Comparison of ENCODE assay signal across 18 mouse cellular contexts in genomic region chrX:143046293-143046692, GRCm38 (mm10). TPM values are rescaled to one million over a fixed set of nuclear protein-coding genes. Genes with fewer than 3 reads are reported as not detected.
A peak's percentile ranks its signal among the peaks of the same experiment; 100 is the strongest.
DNase-seq lines count a peak whose midpoint lies in the region; ATAC-seq lines count a peak whose summit lies in the region.
"Had no signal": no experiment of that assay in that cellular context is flagged by ENCODE, and none has a peak within 500 bp of the region (broad histone marks: within the 10 kb centered on the region; RNA-seq: fewer than 3 reads in every experiment).

No protein-coding gene starts in this region.

- no peaks in the 10 kb centered on the region for H3K27me3 ChIP-seq in lung, embryonic 16.5 days (ENCODE audit: control insufficient read depth, insufficient read depth, low read depth, low read length)
- H3K27me3 ChIP-seq in embryonic facial prominence, embryonic 15.5 days: no peaks in the 10 kb centered on the region; the same call in 1 of the 2 replicates
- H3K27me3 ChIP-seq in forebrain, embryonic 13.5 days: no peaks in the 10 kb centered on the region
- H3K27me3 ChIP-seq: forebrain, embryonic 15.5 days; heart, embryonic 15.5 days; Patski had no signal

- no peak overlapping the region for H3K9ac ChIP-seq in lung, embryonic 16.5 days (ENCODE audit: low read length)
- no peak overlapping the region for H3K9ac ChIP-seq in embryonic facial prominence, embryonic 15.5 days
- no peak overlapping the region for H3K9ac ChIP-seq in forebrain, embryonic 13.5 days
- H3K9ac ChIP-seq: embryonic facial prominence, embryonic 12.5 days; forebrain, embryonic 15.5 days; heart, embryonic 15.5 days had no signal

- 71% methylated on average over 8 of the region's 8 CpGs for WGBS in lung, embryonic 16.5 days
- 55% methylated on average over 8 of the region's 8 CpGs for WGBS in embryonic facial prominence, embryonic 15.5 days
- WGBS in forebrain, embryonic 13.5 days: 71% methylated on average over 8 of the region's 8 CpGs

- H3K9me3 ChIP-seq in lung, embryonic 16.5 days (ENCODE audit: control insufficient read depth, low read length): peaks cover 3% of the 10 kb centered on the region; the same call in 1 of the 2 replicates
- H3K9me3 ChIP-seq in embryonic facial prominence, embryonic 15.5 days (replicated peaks): no peaks in the 10 kb centered on the region
- H3K9me3 ChIP-seq in forebrain, embryonic 13.5 days (replicated peaks): no peaks in the 10 kb centered on the region
- H3K9me3 ChIP-seq: embryonic facial prominence, embryonic 12.5 days; forebrain, embryonic 15.5 days; heart, embryonic 15.5 days; midbrain, embryonic 10.5 days had no signal

- H3K27ac ChIP-seq in lung, embryonic 16.5 days (ENCODE audit: low read length): no peak overlapping the region
- no peak overlapping the region for H3K27ac ChIP-seq in embryonic facial prominence, embryonic 15.5 days (replicated peaks)
- H3K27ac ChIP-seq in forebrain, embryonic 13.5 days: no peak overlapping the region
- H3K27ac ChIP-seq: embryonic facial prominence, embryonic 12.5 days; forebrain, embryonic 15.5 days; heart, embryonic 15.5 days; midbrain, embryonic 10.5 days had no signal

- peak; percentile 28; the same call in 1 of the 2 replicates for ATAC-seq in lung, embryonic 16.5 days (ENCODE audit: low read depth)
- peak; percentile 51 for ATAC-seq in embryonic facial prominence, embryonic 15.5 days (ENCODE audit: insufficient number of reproducible peaks, low FRiP score, low TSS enrichment, low read depth)
- no peak for ATAC-seq in forebrain, embryonic 13.5 days
- ATAC-seq: CD4-positive, CD25-positive, alpha-beta regulatory T cell, adult 4 months; forebrain, embryonic 15.5 days; Patski had no signal

- DNase-seq in lung, postnatal 36 days: no peak
- peak; percentile 41 to 62 for DNase-seq in heart, adult 9 months (ENCODE audit: low spot score in 2 of 2)
- DNase-seq in testis, postnatal 10 days (ENCODE audit: low spot score): peak; percentile 41
- DNase-seq in right cerebral cortex, postnatal 4 days: no peak
- DNase-seq: adrenal gland, postnatal 10 days; cerebellum, postnatal 25 days; kidney, postnatal 10 days; left cerebral cortex, postnatal 4 days; thymus, postnatal 14 days had no signal

- H3K4me1 ChIP-seq in lung, embryonic 16.5 days (replicated peaks; ENCODE audit: control insufficient read depth, insufficient read depth, low read length): no peaks in the 10 kb centered on the region
- H3K4me1 ChIP-seq in embryonic facial prominence, embryonic 15.5 days: no peaks in the 10 kb centered on the region
- no peaks in the 10 kb centered on the region for H3K4me1 ChIP-seq in forebrain, embryonic 13.5 days
- H3K4me1 ChIP-seq: embryonic facial prominence, embryonic 12.5 days; forebrain, embryonic 15.5 days; heart, embryonic 15.5 days; midbrain, embryonic 10.5 days had no signal

- H3K4me3 ChIP-seq in lung, embryonic 16.5 days (ENCODE audit: low read length): no peak overlapping the region
- H3K4me3 ChIP-seq in embryonic facial prominence, embryonic 15.5 days (replicated peaks): no peak overlapping the region
- no peak overlapping the region for H3K4me3 ChIP-seq in forebrain, embryonic 13.5 days
- H3K4me3 ChIP-seq: embryonic facial prominence, embryonic 12.5 days; forebrain, embryonic 15.5 days; heart, embryonic 15.5 days; midbrain, embryonic 10.5 days had no signal

- H3K36me3 ChIP-seq in lung, embryonic 16.5 days (ENCODE audit: control insufficient read depth, insufficient read depth, low read length): no peaks in the 10 kb centered on the region
- no peaks in the 10 kb centered on the region for H3K36me3 ChIP-seq in embryonic facial prominence, embryonic 15.5 days
- no peaks in the 10 kb centered on the region for H3K36me3 ChIP-seq in forebrain, embryonic 13.5 days (ENCODE audit: poor library complexity, severe bottlenecking)
- H3K36me3 ChIP-seq: embryonic facial prominence, embryonic 12.5 days; forebrain, embryonic 15.5 days; heart, embryonic 15.5 days; midbrain, embryonic 10.5 days had no signal

- no peak overlapping the region for H3K4me2 ChIP-seq in lung, embryonic 16.5 days (ENCODE audit: low read depth, low read length)
- H3K4me2 ChIP-seq in embryonic facial prominence, embryonic 15.5 days (replicated peaks): no peak overlapping the region
- H3K4me2 ChIP-seq in forebrain, embryonic 13.5 days: no peak overlapping the region
- H3K4me2 ChIP-seq: embryonic facial prominence, embryonic 12.5 days; forebrain, embryonic 15.5 days; heart, embryonic 15.5 days had no signal

RNA-seq across cellular contexts. Expression of gene Rtl9, which starts 53.1 kb away (rescaled TPM):
- polyA plus RNA-seq in lung, embryonic 16.5 days (2015; fragmentation: Nextera tagmentation; extraction: Ambion mirVana): 0.21 and 0.34 TPM in 2 replicates
- polyA plus RNA-seq in embryonic facial prominence, embryonic 15.5 days (2015; fragmentation: Nextera tagmentation; extraction: Ambion mirVana): 1.8 and 2.1 TPM in 2 replicates
- 0.16 and 0.27 TPM in 2 replicates for polyA plus RNA-seq in forebrain, embryonic 13.5 days (2015; fragmentation: Nextera tagmentation; extraction: Ambion mirVana)
- polyA plus RNA-seq: CD4-positive, CD25-positive, alpha-beta regulatory T cell, adult 4 months had no signal

Comparison
In these comparisons a context has a peak if more than half of its experiments do, and no peak if none do; other contexts are left out.
1. DNase-seq: peak in heart, adult 9 months (2 of 2) and testis, postnatal 10 days (single experiment); none in lung, postnatal 36 days (single experiment) and right cerebral cortex, postnatal 4 days (single experiment).